Mouse (Mus musculus) ES-Bruce4 (cell line): ENCODE measurements around the gene Gm14851.
"Not testable (repeated sequence)": the region's sequence is repeated elsewhere in the genome, so short reads cannot be mapped to it uniquely, and the experiment has no call there.

ENCODE experiments used
- EP300 ChIP-seq: IDR thresholded peaks from 2 replicates; pipeline ENCODE4 v1.6.1; 2011; ENCODE audit warnings: low read depth, low read length; ENCODE audit not compliant: insufficient read depth
- POLR2A ChIP-seq: IDR thresholded peaks from one replicate; pipeline ENCODE4 v1.8.1; 2011; ENCODE audit warnings: low read length; ENCODE audit not compliant: insufficient read depth

DNA sequence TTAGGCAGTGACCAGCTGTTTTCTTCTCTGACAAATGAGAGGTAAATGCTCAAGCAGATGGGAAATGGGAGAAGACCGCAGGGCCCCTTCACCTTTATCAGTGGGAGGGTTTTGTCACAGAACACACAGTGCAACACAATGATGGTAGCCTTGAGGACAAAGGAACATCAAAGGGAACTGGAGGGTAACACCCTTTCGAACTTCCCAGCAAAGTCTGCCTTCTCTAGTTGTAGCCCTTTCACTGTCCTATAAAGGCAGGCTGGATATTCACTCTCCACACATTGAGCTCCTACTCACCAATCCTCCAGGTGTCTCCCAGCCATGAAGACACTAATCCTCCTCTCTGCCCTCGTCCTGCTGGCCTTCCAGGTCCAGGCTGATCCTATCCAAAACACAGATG is 38.5 kb upstream of the Gm14851 start, which contains the start of gene Defa30:
- TF ChIP-seq POLR2A, EP300: not testable (repeated sequence)
